Mouse (Mus musculus) layer of hippocampus, postnatal 36 days (tissue): Measurements from ENCODE around the gene Gm5724. TPM values are rescaled to one million over a fixed set of nuclear protein-coding genes. Genes with fewer than 3 reads are reported as not detected.

Experiments used
- DNase-seq, 2 experiments: peaks; one replicate each; pipeline ENCODE4 v3.0.0; 2022
- total RNA-seq, 2 experiments: library from RNA; stranded (reverse); gene quantifications; 2 replicates each; pipeline ENCODE4 v1.2.3; 2021

Gm5724 gene
- not detected for total RNA-seq

GRCm38 (mm10) chr6:141773710-141774109, at the start of gene Gm5724:
Gene Gm5724 (minus strand): TSS chr6:141773810.
- no peak for DNase-seq

DNA sequence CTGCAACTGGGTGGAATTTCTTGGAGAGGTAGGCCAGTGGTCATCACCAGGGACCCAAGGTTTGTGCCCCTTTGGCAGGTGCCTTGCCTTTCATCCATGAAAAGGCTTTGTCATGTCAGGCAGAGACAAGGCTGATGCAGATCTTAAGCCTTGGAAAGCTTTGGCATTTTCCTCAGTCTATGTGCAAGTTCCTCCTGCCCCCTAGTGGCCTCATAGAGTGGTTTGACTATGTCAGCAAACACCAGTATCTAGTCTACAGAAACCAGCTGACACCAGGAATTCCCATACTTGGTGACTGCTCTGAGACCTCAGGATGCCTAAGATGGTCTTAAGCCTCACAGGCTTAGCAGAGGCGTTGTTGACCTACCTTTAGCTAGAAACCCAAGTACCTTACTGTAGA, 24.2 kb upstream of the Gm5724 start:
- peak in 1 of 2 experiments; percentile 3 for DNase-seq

GRCm38 (mm10) chr6:141774476-141774875, 866 bp upstream of the Gm5724 start:
- DNase-seq, result no peak

DNA sequence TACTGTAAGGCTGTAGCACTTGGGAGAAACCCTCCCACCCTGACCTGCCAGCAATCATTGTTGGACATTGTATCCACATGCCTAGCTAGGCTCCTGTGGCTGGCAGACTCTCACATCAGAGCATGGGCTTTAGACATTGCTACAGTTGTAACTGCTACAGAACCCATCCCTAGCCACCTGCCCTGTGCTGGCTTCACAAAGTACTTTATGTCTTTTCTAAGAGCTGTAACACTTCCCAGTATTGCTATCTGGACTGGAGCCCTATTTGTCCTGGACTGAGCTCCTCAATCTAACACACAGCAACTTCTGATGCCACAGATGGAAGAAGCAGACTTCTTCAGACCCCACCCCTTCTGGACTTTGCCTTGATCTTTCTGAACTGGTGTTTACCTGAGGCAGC, 82.4 kb downstream of the Gm5724 start:
- no peak for DNase-seq

GRCm38 (mm10) chr6:141687008-141687407, 86.6 kb downstream of the Gm5724 start:
- peak; percentile 2 to 6 for DNase-seq

Other genes starting within 250 kb of the Gm5724 start
- 10 to 100 TPM; 55.1 to 57.4 TPM for gene Slco1c1, start 249.4 kb downstream of the Gm5724 start, total RNA-seq
- gene Slco1b2, start 144.3 kb downstream of the Gm5724 start, total RNA-seq, result under 1 TPM; 0.30 TPM
- gene Slco1a4, start 82.4 kb upstream of the Gm5724 start, total RNA-seq, result 10 to 100 TPM; 34.4 to 36.4 TPM
- gene Slco1a1, start 173.2 kb upstream of the Gm5724 start, total RNA-seq, result not detected
- not detected for gene Gm6614, start 237.6 kb upstream of the Gm5724 start, total RNA-seq